Mouse (Mus musculus) liver, postnatal 0 days (tissue): ENCODE results near the gene Sptb.

Source experiments
- CTCF ChIP-seq: sonication (generic); IDR thresholded peaks from 2 replicates; pipeline ENCODE4 v1.5.1; 2016; ENCODE audit warnings: antibody characterized with exemption, low read depth
- EP300 ChIP-seq: IDR thresholded peaks from 2 replicates; pipeline ENCODE4 v1.6.1; 2016; ENCODE audit warnings: antibody characterized with exemption, low read depth, mild to moderate bottlenecking

DNA sequence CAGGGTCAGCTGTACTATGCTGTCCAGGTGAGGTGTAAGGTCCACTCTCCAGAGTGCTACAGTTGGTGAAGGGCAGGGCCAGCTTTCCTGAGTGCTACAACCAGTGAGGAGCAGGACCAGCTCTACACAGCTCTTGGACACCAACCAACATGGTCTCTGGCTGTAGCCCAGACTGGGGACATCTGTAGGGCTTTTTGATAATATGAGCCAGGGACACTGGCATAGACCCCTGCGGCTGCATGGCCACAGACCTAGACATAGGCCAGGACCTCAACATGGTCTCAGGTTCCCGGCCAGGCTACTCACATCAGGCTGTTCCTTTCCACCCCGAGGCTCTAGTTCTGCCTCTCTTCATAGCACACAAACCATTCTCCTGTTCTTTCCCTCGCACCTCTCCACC lies 17.6 kb upstream of the Sptb start:
- TF ChIP-seq EP300 (no peak), CTCF (no peak)
